Mouse (Mus musculus): ENCODE data around the gene Impg1. TPM values are rescaled to one million over a fixed set of nuclear protein-coding genes. Genes with fewer than 3 reads are reported as not detected.
A peak's percentile ranks its signal among the peaks of the same experiment; 100 is the strongest.

The Impg1 gene
- polyA plus RNA-seq, 1 experiment from 2014 or later: not detected

- Histone ChIP-seq H3K36me3 (ENCODE audit: control insufficient read depth, insufficient read depth, low read length) (no peaks in the 10 kb centered on the region), H3K9ac (ENCODE audit: low read depth, low read length) (peak overlapping the region; percentile 66), H3K27me3 (ENCODE audit: control insufficient read depth, insufficient read depth, low read depth, low read length) (no peaks in the 10 kb centered on the region), H3K4me3 (ENCODE audit: low read depth, low read length) (peak overlapping the region; percentile 34), H3K9me3 (replicated peaks; ENCODE audit: control insufficient read depth, low read length, poor library complexity, severe bottlenecking) (no peaks in the 10 kb centered on the region), H3K27ac (ENCODE audit: low read length) (peak overlapping the region; percentile 75), H3K4me1 (ENCODE audit: control insufficient read depth, insufficient read depth, low read length) (peaks cover 6% of the 10 kb centered on the region; the same call in 1 of the 2 replicates), H3K4me2 (ENCODE audit: low read length) (peak overlapping the region; percentile 57)
- WGBS: 67% methylated on average over 4 of the region's 4 CpGs
- peak; percentile 72 for ATAC-seq
Observed at GRCm38 (mm10) chr9:80306390-80306789, 158.9 kb downstream of the Impg1 start.

- peaks cover 6% of the 10 kb centered on the region; the same call in 1 of the 2 replicates for H3K4me1 ChIP-seq (ENCODE audit: control insufficient read depth, insufficient read depth, low read length)
- H3K27me3 ChIP-seq (ENCODE audit: control insufficient read depth, insufficient read depth, low read depth, low read length): no peaks in the 10 kb centered on the region
- H3K9me3 ChIP-seq (replicated peaks; ENCODE audit: control insufficient read depth, low read length, poor library complexity, severe bottlenecking): no peaks in the 10 kb centered on the region
- H3K36me3 ChIP-seq (ENCODE audit: control insufficient read depth, insufficient read depth, low read length): no peaks in the 10 kb centered on the region
- H3K9ac ChIP-seq (ENCODE audit: low read depth, low read length): no peak overlapping the region
- no peak overlapping the region for H3K4me3 ChIP-seq (ENCODE audit: low read depth, low read length)
- 83% methylated on average over 4 of the region's 4 CpGs for WGBS
- no peak overlapping the region for H3K4me2 ChIP-seq (ENCODE audit: low read length)
- H3K27ac ChIP-seq (ENCODE audit: low read length): no peak overlapping the region
- ATAC-seq: no peak
Observed at GRCm38 (mm10) chr9:80303518-80303917, 161.8 kb downstream of the Impg1 start.

- H3K4me2 ChIP-seq (ENCODE audit: low read length): no peak overlapping the region
- WGBS: 93% methylated on average over 9 of the region's 9 CpGs
- no peaks in the 10 kb centered on the region for H3K4me1 ChIP-seq (ENCODE audit: control insufficient read depth, insufficient read depth, low read length)
- no peaks in the 10 kb centered on the region for H3K27me3 ChIP-seq (ENCODE audit: control insufficient read depth, insufficient read depth, low read depth, low read length)
- H3K9ac ChIP-seq (ENCODE audit: low read depth, low read length): no peak overlapping the region
- H3K9me3 ChIP-seq (replicated peaks; ENCODE audit: control insufficient read depth, low read length, poor library complexity, severe bottlenecking): no peaks in the 10 kb centered on the region
- H3K27ac ChIP-seq (ENCODE audit: low read length): no peak overlapping the region
- no peak overlapping the region for H3K4me3 ChIP-seq (ENCODE audit: low read depth, low read length)
- no peak for ATAC-seq
- no peaks in the 10 kb centered on the region for H3K36me3 ChIP-seq (ENCODE audit: control insufficient read depth, insufficient read depth, low read length)
Observed at GRCm38 (mm10) chr9:80299031-80299430, 166.2 kb downstream of the Impg1 start.

GRCm38 (mm10) chr9:80296086-80296485 lies 169.2 kb downstream of the Impg1 start:
- Histone ChIP-seq H3K9me3 (replicated peaks; ENCODE audit: control insufficient read depth, low read length, poor library complexity, severe bottlenecking) (peaks cover 3% of the 10 kb centered on the region; the same call in 1 of the 2 replicates), H3K27ac (ENCODE audit: low read length) (no peak overlapping the region), H3K36me3 (ENCODE audit: control insufficient read depth, insufficient read depth, low read length) (no peaks in the 10 kb centered on the region), H3K4me2 (ENCODE audit: low read length) (no peak overlapping the region), H3K9ac (ENCODE audit: low read depth, low read length) (no peak overlapping the region), H3K4me3 (ENCODE audit: low read depth, low read length) (no peak overlapping the region), H3K4me1 (ENCODE audit: control insufficient read depth, insufficient read depth, low read length) (no peaks in the 10 kb centered on the region), H3K27me3 (ENCODE audit: control insufficient read depth, insufficient read depth, low read depth, low read length) (no peaks in the 10 kb centered on the region)
- no peak for ATAC-seq
- 73% methylated on average over 4 of the region's 4 CpGs for WGBS

GRCm38 (mm10) chr9:80293056-80293584 lies 172.2 kb downstream of the Impg1 start:
- 62% methylated on average over 2 of the region's 2 CpGs for WGBS
- Histone ChIP-seq H3K27ac (ENCODE audit: low read length) (no peak overlapping the region), H3K4me3 (ENCODE audit: low read depth, low read length) (no peak overlapping the region), H3K9ac (ENCODE audit: low read depth, low read length) (no peak overlapping the region), H3K4me1 (ENCODE audit: control insufficient read depth, insufficient read depth, low read length) (no peaks in the 10 kb centered on the region), H3K36me3 (ENCODE audit: control insufficient read depth, insufficient read depth, low read length) (peaks cover under 1% of the 10 kb centered on the region; the same call in 1 of the 2 replicates), H3K27me3 (ENCODE audit: control insufficient read depth, insufficient read depth, low read depth, low read length) (no peaks in the 10 kb centered on the region), H3K9me3 (replicated peaks; ENCODE audit: control insufficient read depth, low read length, poor library complexity, severe bottlenecking) (peaks cover 3% of the 10 kb centered on the region; the same call in 1 of the 2 replicates), H3K4me2 (ENCODE audit: low read length) (no peak overlapping the region)
- ATAC-seq: peak; percentile 72

GRCm38 (mm10) chr9:80286845-80287244 lies 178.4 kb downstream of the Impg1 start:
- H3K36me3 ChIP-seq (ENCODE audit: control insufficient read depth, insufficient read depth, low read length): peaks cover 2% of the 10 kb centered on the region; the same call in 1 of the 2 replicates
- no peak overlapping the region for H3K4me2 ChIP-seq (ENCODE audit: low read length)
- H3K27ac ChIP-seq (ENCODE audit: low read length): no peak overlapping the region
- H3K4me3 ChIP-seq (ENCODE audit: low read depth, low read length): no peak overlapping the region
- H3K9me3 ChIP-seq (replicated peaks; ENCODE audit: control insufficient read depth, low read length, poor library complexity, severe bottlenecking): peaks cover under 1% of the 10 kb centered on the region; the same call in 1 of the 2 replicates
- ATAC-seq: no peak
- no peaks in the 10 kb centered on the region for H3K27me3 ChIP-seq (ENCODE audit: control insufficient read depth, insufficient read depth, low read depth, low read length)
- H3K9ac ChIP-seq (ENCODE audit: low read depth, low read length): no peak overlapping the region
- 91% methylated on average over 7 of the region's 7 CpGs for WGBS
- H3K4me1 ChIP-seq (ENCODE audit: control insufficient read depth, insufficient read depth, low read length): no peaks in the 10 kb centered on the region

- no peak overlapping the region for H3K27ac ChIP-seq (ENCODE audit: low read length)
- H3K4me2 ChIP-seq (ENCODE audit: low read length): no peak overlapping the region
- H3K4me3 ChIP-seq (ENCODE audit: low read depth, low read length): no peak overlapping the region
- ATAC-seq: no peak
- peaks cover 2% of the 10 kb centered on the region; the same call in 1 of the 2 replicates for H3K36me3 ChIP-seq (ENCODE audit: control insufficient read depth, insufficient read depth, low read length)
- no peaks in the 10 kb centered on the region for H3K9me3 ChIP-seq (replicated peaks; ENCODE audit: control insufficient read depth, low read length, poor library complexity, severe bottlenecking)
- no peaks in the 10 kb centered on the region for H3K27me3 ChIP-seq (ENCODE audit: control insufficient read depth, insufficient read depth, low read depth, low read length)
- no peaks in the 10 kb centered on the region for H3K4me1 ChIP-seq (ENCODE audit: control insufficient read depth, insufficient read depth, low read length)
- 89% methylated on average over 2 of the region's 2 CpGs for WGBS
- H3K9ac ChIP-seq (ENCODE audit: low read depth, low read length): no peak overlapping the region
Observed at GRCm38 (mm10) chr9:80284539-80285174, 180.6 kb downstream of the Impg1 start.

- Histone ChIP-seq H3K9me3 (replicated peaks; ENCODE audit: control insufficient read depth, low read length, poor library complexity, severe bottlenecking) (no peaks in the 10 kb centered on the region), H3K9ac (ENCODE audit: low read depth, low read length) (no peak overlapping the region), H3K27me3 (ENCODE audit: control insufficient read depth, insufficient read depth, low read depth, low read length) (no peaks in the 10 kb centered on the region), H3K4me1 (ENCODE audit: control insufficient read depth, insufficient read depth, low read length) (no peaks in the 10 kb centered on the region), H3K4me2 (ENCODE audit: low read length) (no peak overlapping the region), H3K27ac (ENCODE audit: low read length) (no peak overlapping the region), H3K36me3 (ENCODE audit: control insufficient read depth, insufficient read depth, low read length) (no peaks in the 10 kb centered on the region; the same call in 1 of the 2 replicates), H3K4me3 (ENCODE audit: low read depth, low read length) (no peak overlapping the region)
- WGBS: 92% methylated on average over 3 of the region's 3 CpGs
- ATAC-seq: no peak
Observed at GRCm38 (mm10) chr9:80282426-80282825, 182.9 kb downstream of the Impg1 start.

- ATAC-seq: no peak
- H3K9ac ChIP-seq (ENCODE audit: low read depth, low read length): no peak overlapping the region
- H3K4me1 ChIP-seq (ENCODE audit: control insufficient read depth, insufficient read depth, low read length): no peaks in the 10 kb centered on the region
- no peak overlapping the region for H3K4me3 ChIP-seq (ENCODE audit: low read depth, low read length)
- no peak overlapping the region for H3K4me2 ChIP-seq (ENCODE audit: low read length)
- 96% methylated on average over 1 of the region's 1 CpGs for WGBS
- H3K9me3 ChIP-seq (replicated peaks; ENCODE audit: control insufficient read depth, low read length, poor library complexity, severe bottlenecking): no peaks in the 10 kb centered on the region
- H3K27me3 ChIP-seq (ENCODE audit: control insufficient read depth, insufficient read depth, low read depth, low read length): no peaks in the 10 kb centered on the region
- H3K27ac ChIP-seq (ENCODE audit: low read length): no peak overlapping the region
- H3K36me3 ChIP-seq (ENCODE audit: control insufficient read depth, insufficient read depth, low read length): no peaks in the 10 kb centered on the region; the same call in 1 of the 2 replicates
Observed at GRCm38 (mm10) chr9:80280724-80281123, 184.6 kb downstream of the Impg1 start.
